In genomic region chr3:68637960-68638359, GRCm38 (mm10) we compare ENCODE assay signal across 18 mouse cellular contexts. TPM values are rescaled to one million over a fixed set of nuclear protein-coding genes. Genes with fewer than 3 reads are reported as not detected.
DNase-seq lines count a peak whose midpoint lies in the region; ATAC-seq and TF ChIP-seq lines count a peak whose summit lies in the region.
"Had no signal": no experiment of that assay in that cellular context is flagged by ENCODE, and none has a peak within 500 bp of the region (broad histone marks: within the 10 kb centered on the region; RNA-seq: fewer than 3 reads in every experiment).

No protein-coding gene starts in this region.

- 48% methylated on average over 7 of the region's 7 CpGs for WGBS in lung, adult 2 months

- H3K27me3 ChIP-seq in myocyte (ENCODE audit: control insufficient read depth, insufficient read depth, insufficient read length), result no peaks in the 10 kb centered on the region
- H3K27me3 ChIP-seq: intestine, embryonic 15.5 days had no signal

- H3K36me3 ChIP-seq in myocyte (ENCODE audit: control insufficient read depth, insufficient read depth), result no peaks in the 10 kb centered on the region
- H3K36me3 ChIP-seq: intestine, embryonic 15.5 days had no signal

- peak; percentile 68 for ATAC-seq in CD4-positive, CD25-positive, alpha-beta regulatory T cell, adult 4 months
- ATAC-seq: intestine, embryonic 15.5 days had no signal

- no peak for TF ChIP-seq CTCF in lung, adult 2 months (IDR thresholded peaks at IDR 0.05; ENCODE audit: insufficient read depth, low read length)
- no peak for TF ChIP-seq CTCF in brain, embryonic 14.5 days (IDR thresholded peaks at IDR 0.05; ENCODE audit: borderline replicate concordance, extremely low read depth, insufficient read depth, insufficient read length)

- peak overlapping the region; percentile 70 for H3K4me2 ChIP-seq in myocyte (ENCODE audit: low read depth)
- H3K4me2 ChIP-seq: heart, embryonic 11.5 days; intestine, embryonic 15.5 days; lung, embryonic 14.5 days had no signal

- no peak for TF ChIP-seq POLR2A in lung, adult 2 months (IDR thresholded peaks at IDR 0.05; ENCODE audit: borderline replicate concordance, extremely low read depth, low read depth, low read length)
- no peak for TF ChIP-seq POLR2A in brain, embryonic 14.5 days (IDR thresholded peaks at IDR 0.05; ENCODE audit: borderline replicate concordance, extremely low read depth, insufficient read depth, insufficient read length, poor library complexity, severe bottlenecking)
- TF ChIP-seq POLR2A in myocyte (IDR thresholded peaks at IDR 0.05; ENCODE audit: insufficient read length, low read depth), result no peak

- H3K79me2 ChIP-seq in myocyte (ENCODE audit: control insufficient read depth, insufficient read depth), result no peaks in the 10 kb centered on the region

- 0 out of 2 replicates have a peak, but pooled peaks cover 3% of the 10 kb centered on the region for H3K4me1 ChIP-seq in lung, adult 2 months (ENCODE audit: control insufficient read depth, insufficient read depth, low read length)
- H3K4me1 ChIP-seq: intestine, embryonic 15.5 days had no signal

- peak overlapping the region; percentile 4 for H3K4me3 ChIP-seq in lung, adult 2 months (replicated peaks; ENCODE audit: extremely low read depth, low read depth, low read length)
- H3K4me3 ChIP-seq in myocyte, result no peak overlapping the region
- H3K4me3 ChIP-seq: gastrocnemius, adult 2 months; intestine, embryonic 15.5 days; left cerebral cortex, adult 2 months had no signal

- no peak for DNase-seq in lung, adult 2 months
- no peak for DNase-seq in lung, postnatal 36 days
- DNase-seq in brain, embryonic 14.5 days (ENCODE audit: low read depth), result peak; percentile 66
- DNase-seq in thymus, adult 18-20 months, result no peak
- no peak for DNase-seq in urinary bladder, postnatal 36 days (ENCODE audit: low spot score in 2 of 2)
- no peak for DNase-seq in urinary bladder, postnatal 10 days (ENCODE audit: low spot score)
- DNase-seq: cerebellum, adult 2 months; embryo, embryonic 11 days; gastrocnemius, adult 2 months; heart, postnatal 36 days; kidney, postnatal 25 days; lung, embryonic 14.5 days; thymus, postnatal 4 days had no signal

- no peak overlapping the region for H3ac ChIP-seq in myocyte (ENCODE audit: control insufficient read depth, insufficient read length)

TF ChIP-seq in myocyte, 11 proteins besides CTCF, POLR2A, EP300 and RAD21:
- TF ChIP-seq USF1 (IDR thresholded peaks at IDR 0.05; ENCODE audit: low read depth) (no peak), MAX (IDR thresholded peaks at IDR 0.05; ENCODE audit: low read depth) (no peak), SRF (IDR thresholded peaks at IDR 0.05; ENCODE audit: control insufficient read depth, insufficient read length, low read depth) (no peak), TCF12 (IDR thresholded peaks at IDR 0.05; ENCODE audit: insufficient read depth, poor library complexity, severe bottlenecking) (no peak), REST (IDR thresholded peaks at IDR 0.05; ENCODE audit: insufficient read depth, insufficient read length) (no peak), POLR2AphosphoS2 (IDR thresholded peaks at IDR 0.05; ENCODE audit: insufficient read length, low read depth) (no peak), MYOD1 (IDR thresholded peaks at IDR 0.05; ENCODE audit: control insufficient read depth in 1 of 3, insufficient read length in 2 of 3, low read depth in 2 of 3) (no peak), E2F4 (IDR thresholded peaks at IDR 0.05; ENCODE audit: insufficient read depth) (no peak), CEBPB (IDR thresholded peaks at IDR 0.05; ENCODE audit: insufficient read depth, poor library complexity, severe bottlenecking) (no peak), MYOG (IDR thresholded peaks at IDR 0.05; ENCODE audit: control insufficient read depth in 1 of 3, insufficient read depth in 1 of 3, insufficient read length in 2 of 3, low read depth in 2 of 3) (no peak), TCF3 (IDR thresholded peaks at IDR 0.05; ENCODE audit: insufficient read length, low read depth) (no peak)

RNA-seq across cellular contexts. Expression of gene Il12a, which starts 52.5 kb away (rescaled TPM):
- 3.8 and 8.0 TPM in 2 replicates for polyA plus RNA-seq in lung, adult 2 months (2012; rRNA removed)
- polyA plus RNA-seq in CD4-positive, CD25-positive, alpha-beta regulatory T cell, adult 4 months (2017; shearing (Covaris generic)), result under 1 TPM in 1 of 2 experiments, not detected in 1; 0.51 TPM
- not detected in 2 replicates for polyA plus RNA-seq in brain, embryonic 14.5 days (2012; rRNA removed)
- 3.4 TPM for polyA plus RNA-seq in myocyte (2012; fragmentation: generic; extraction: Trizol)
- polyA plus RNA-seq: intestine, embryonic 15.5 days had no signal
